Mouse (Mus musculus) urinary bladder, postnatal 4 days (tissue): Measurements from ENCODE around the gene Speer1.
"Not testable (repeated sequence)": the region's sequence is repeated elsewhere in the genome, so short reads cannot be mapped to it uniquely, and the experiment has no call there.

Experiments used
- DNase-seq, 2 experiments: peaks; one replicate each; pipeline ENCODE4 v3.0.0; 2021 to 2022; ENCODE audit warnings: low spot score in 2 of 2

The Speer1 gene

GRCm38 (mm10) chr5:11341216-11341615 lies at the start of gene Speer1:
TSS of gene Speer1 (plus strand) at chr5:11341516.
- DNase-seq = not testable (repeated sequence)
